Mouse (Mus musculus): ENCODE measurements around the gene Shank2. TPM values are rescaled to one million over a fixed set of nuclear protein-coding genes. Genes with fewer than 3 reads are reported as not detected.
A peak's percentile ranks its signal among the peaks of the same experiment; 100 is the strongest.

The Shank2 gene
- polyA plus RNA-seq, 1 experiment from 2014 or later, result 1.5 TPM

GRCm38 (mm10) chr7:144438811-144439210, 437.1 kb downstream of the Shank2 start:
- Histone ChIP-seq H3K27ac (no peak overlapping the region), H3K9ac (no peak overlapping the region), H3K36me3 (peaks cover 84% of the 10 kb centered on the region), H3K4me3 (no peak overlapping the region), H3K9me3 (no peaks in the 10 kb centered on the region), H3K4me2 (no peak overlapping the region), H3K27me3 (no peaks in the 10 kb centered on the region), H3K4me1 (no peaks in the 10 kb centered on the region)
- ATAC-seq (ENCODE audit: insufficient number of reproducible peaks, insufficient read depth, low FRiP score, low TSS enrichment, low read depth), result no peak
- WGBS, result 92% methylated on average over 7 of the region's 7 CpGs

- H3K4me3 ChIP-seq, result no peak overlapping the region
- H3K9ac ChIP-seq, result no peak overlapping the region
- WGBS, result 93% methylated on average over 11 of the region's 11 CpGs
- peaks cover 99% of the 10 kb centered on the region for H3K36me3 ChIP-seq
- H3K4me2 ChIP-seq, result no peak overlapping the region
- H3K4me1 ChIP-seq, result no peaks in the 10 kb centered on the region
- no peak for ATAC-seq (ENCODE audit: insufficient number of reproducible peaks, insufficient read depth, low FRiP score, low TSS enrichment, low read depth)
- H3K27ac ChIP-seq, result no peak overlapping the region
- H3K27me3 ChIP-seq, result no peaks in the 10 kb centered on the region
- no peaks in the 10 kb centered on the region for H3K9me3 ChIP-seq
Measured at GRCm38 (mm10) chr7:144441466-144441865, 439.7 kb downstream of the Shank2 start.

GRCm38 (mm10) chr7:144441976-144442375, 440.2 kb downstream of the Shank2 start:
- no peak overlapping the region for H3K4me3 ChIP-seq
- H3K27me3 ChIP-seq, result no peaks in the 10 kb centered on the region
- no peak overlapping the region for H3K27ac ChIP-seq
- H3K4me2 ChIP-seq, result no peak overlapping the region
- H3K9ac ChIP-seq, result no peak overlapping the region
- ATAC-seq (ENCODE audit: insufficient number of reproducible peaks, insufficient read depth, low FRiP score, low TSS enrichment, low read depth), result no peak
- H3K9me3 ChIP-seq, result no peaks in the 10 kb centered on the region
- peaks cover 99% of the 10 kb centered on the region for H3K36me3 ChIP-seq
- H3K4me1 ChIP-seq, result no peaks in the 10 kb centered on the region
- 92% methylated on average over 4 of the region's 4 CpGs for WGBS

- no peak overlapping the region for H3K9ac ChIP-seq
- H3K27me3 ChIP-seq, result no peaks in the 10 kb centered on the region
- no peak for ATAC-seq (ENCODE audit: insufficient number of reproducible peaks, insufficient read depth, low FRiP score, low TSS enrichment, low read depth)
- H3K4me2 ChIP-seq, result no peak overlapping the region
- H3K27ac ChIP-seq, result no peak overlapping the region
- H3K9me3 ChIP-seq, result no peaks in the 10 kb centered on the region
- H3K4me1 ChIP-seq, result no peaks in the 10 kb centered on the region
- no peak overlapping the region for H3K4me3 ChIP-seq
- 93% methylated on average over 7 of the region's 7 CpGs for WGBS
- H3K36me3 ChIP-seq, result peaks cover 99% of the 10 kb centered on the region
Measured at GRCm38 (mm10) chr7:144444788-144445187, 443.1 kb downstream of the Shank2 start.

GRCm38 (mm10) chr7:144447146-144447545, 445.4 kb downstream of the Shank2 start:
- Histone ChIP-seq H3K36me3 (peaks cover 98% of the 10 kb centered on the region), H3K9me3 (no peaks in the 10 kb centered on the region), H3K27ac (no peak overlapping the region), H3K4me3 (no peak overlapping the region), H3K4me1 (no peaks in the 10 kb centered on the region), H3K4me2 (no peak overlapping the region), H3K27me3 (no peaks in the 10 kb centered on the region), H3K9ac (no peak overlapping the region)
- WGBS, result 86% methylated on average over 3 of the region's 3 CpGs
- no peak for ATAC-seq (ENCODE audit: insufficient number of reproducible peaks, insufficient read depth, low FRiP score, low TSS enrichment, low read depth)

GRCm38 (mm10) chr7:144448186-144448585, 446.5 kb downstream of the Shank2 start:
- H3K27me3 ChIP-seq, result no peaks in the 10 kb centered on the region
- H3K4me3 ChIP-seq, result no peak overlapping the region
- no peak overlapping the region for H3K9ac ChIP-seq
- H3K36me3 ChIP-seq, result peaks cover 99% of the 10 kb centered on the region
- H3K4me1 ChIP-seq, result no peaks in the 10 kb centered on the region
- no peaks in the 10 kb centered on the region for H3K9me3 ChIP-seq
- ATAC-seq (ENCODE audit: insufficient number of reproducible peaks, insufficient read depth, low FRiP score, low TSS enrichment, low read depth), result no peak
- H3K4me2 ChIP-seq, result no peak overlapping the region
- no peak overlapping the region for H3K27ac ChIP-seq
- WGBS, result 84% methylated on average over 1 of the region's 1 CpGs

GRCm38 (mm10) chr7:144449637-144450570, 448.2 kb downstream of the Shank2 start:
- H3K4me3 ChIP-seq, result no peak overlapping the region
- H3K4me1 ChIP-seq, result no peaks in the 10 kb centered on the region
- no peak overlapping the region for H3K4me2 ChIP-seq
- H3K9ac ChIP-seq, result no peak overlapping the region
- H3K36me3 ChIP-seq, result peaks cover 99% of the 10 kb centered on the region
- no peak overlapping the region for H3K27ac ChIP-seq
- H3K27me3 ChIP-seq, result no peaks in the 10 kb centered on the region
- ATAC-seq (ENCODE audit: insufficient number of reproducible peaks, insufficient read depth, low FRiP score, low TSS enrichment, low read depth), result no peak
- WGBS, result 90% methylated on average over 13 of the region's 13 CpGs
- no peaks in the 10 kb centered on the region for H3K9me3 ChIP-seq

- no peaks in the 10 kb centered on the region for H3K9me3 ChIP-seq
- peaks cover 99% of the 10 kb centered on the region for H3K36me3 ChIP-seq
- H3K4me3 ChIP-seq, result no peak overlapping the region
- no peak for ATAC-seq (ENCODE audit: insufficient number of reproducible peaks, insufficient read depth, low FRiP score, low TSS enrichment, low read depth)
- no peak overlapping the region for H3K9ac ChIP-seq
- 87% methylated on average over 9 of the region's 9 CpGs for WGBS
- no peak overlapping the region for H3K27ac ChIP-seq
- H3K4me1 ChIP-seq, result no peaks in the 10 kb centered on the region
- no peaks in the 10 kb centered on the region for H3K27me3 ChIP-seq
- no peak overlapping the region for H3K4me2 ChIP-seq
Measured at GRCm38 (mm10) chr7:144450661-144451060, 448.9 kb downstream of the Shank2 start.

GRCm38 (mm10) chr7:144458881-144459280, 457.2 kb downstream of the Shank2 start:
- peaks cover 98% of the 10 kb centered on the region for H3K36me3 ChIP-seq
- 100% methylated on average over 1 of the region's 1 CpGs for WGBS
- no peaks in the 10 kb centered on the region for H3K27me3 ChIP-seq
- H3K27ac ChIP-seq, result no peak overlapping the region
- no peaks in the 10 kb centered on the region for H3K9me3 ChIP-seq
- no peak for ATAC-seq (ENCODE audit: insufficient number of reproducible peaks, insufficient read depth, low FRiP score, low TSS enrichment, low read depth)
- no peaks in the 10 kb centered on the region for H3K4me1 ChIP-seq
- H3K9ac ChIP-seq, result no peak overlapping the region
- no peak overlapping the region for H3K4me3 ChIP-seq
- H3K4me2 ChIP-seq, result no peak overlapping the region

- no peaks in the 10 kb centered on the region for H3K4me1 ChIP-seq
- H3K9me3 ChIP-seq, result no peaks in the 10 kb centered on the region
- no peaks in the 10 kb centered on the region for H3K27me3 ChIP-seq
- 90% methylated on average over 6 of the region's 6 CpGs for WGBS
- H3K9ac ChIP-seq, result no peak overlapping the region
- H3K4me2 ChIP-seq, result no peak overlapping the region
- H3K36me3 ChIP-seq, result peaks cover 96% of the 10 kb centered on the region
- H3K4me3 ChIP-seq, result no peak overlapping the region
- H3K27ac ChIP-seq, result no peak overlapping the region
- ATAC-seq (ENCODE audit: insufficient number of reproducible peaks, insufficient read depth, low FRiP score, low TSS enrichment, low read depth), result no peak
Measured at GRCm38 (mm10) chr7:144461246-144461902, 459.6 kb downstream of the Shank2 start.

- no peak overlapping the region for H3K9ac ChIP-seq
- no peak overlapping the region for H3K27ac ChIP-seq
- H3K4me1 ChIP-seq, result no peaks in the 10 kb centered on the region
- H3K9me3 ChIP-seq, result no peaks in the 10 kb centered on the region
- ATAC-seq (ENCODE audit: insufficient number of reproducible peaks, insufficient read depth, low FRiP score, low TSS enrichment, low read depth), result no peak
- no peak overlapping the region for H3K4me3 ChIP-seq
- no peaks in the 10 kb centered on the region for H3K27me3 ChIP-seq
- no peak overlapping the region for H3K4me2 ChIP-seq
- 83% methylated on average over 7 of the region's 7 CpGs for WGBS
- H3K36me3 ChIP-seq, result peaks cover 88% of the 10 kb centered on the region
Measured at GRCm38 (mm10) chr7:144462577-144462976, 460.8 kb downstream of the Shank2 start.

- Histone ChIP-seq H3K36me3 (peaks cover 32% of the 10 kb centered on the region), H3K4me1 (peaks cover 19% of the 10 kb centered on the region), H3K27ac (no peak overlapping the region), H3K4me3 (0 out of 2 replicates have a peak overlapping the region, but pooled peaks have one; percentile 97), H3K27me3 (no peaks in the 10 kb centered on the region), H3K4me2 (peak overlapping the region; percentile 83), H3K9me3 (no peaks in the 10 kb centered on the region), H3K9ac (peak overlapping the region; percentile 98)
- ATAC-seq (ENCODE audit: insufficient number of reproducible peaks, insufficient read depth, low FRiP score, low TSS enrichment, low read depth), result no peak
- WGBS, result 86% methylated on average over 5 of the region's 5 CpGs
Measured at GRCm38 (mm10) chr7:144468741-144469140, 467.0 kb downstream of the Shank2 start.
